Mouse (Mus musculus): ENCODE results near the gene Rpl28. TPM values are rescaled to one million over a fixed set of nuclear protein-coding genes. Genes with fewer than 3 reads are reported as not detected.

Gene Rpl28
- polyA plus RNA-seq, 1 experiment from 2014 or later = 203 TPM

Other genes starting within 250 kb of the Rpl28 start
- 13.5 and 15.3 TPM in 2 replicates for gene Syt5, start 245.3 kb upstream of the Rpl28 start, polyA plus RNA-seq (2014; fragmentation: Nextera tagmentation; extraction: Ambion mirVana)
- gene Ptprh, start 188.8 kb upstream of the Rpl28 start, polyA plus RNA-seq (2014; fragmentation: Nextera tagmentation; extraction: Ambion mirVana) = not detected in 2 replicates
- gene Tmem86b, start 161.5 kb upstream of the Rpl28 start, polyA plus RNA-seq (2014; fragmentation: Nextera tagmentation; extraction: Ambion mirVana) = 2.3 and 3.4 TPM in 2 replicates
- 6.6 and 7.1 TPM in 2 replicates for gene Ppp6r1, start 133.9 kb upstream of the Rpl28 start, polyA plus RNA-seq (2014; fragmentation: Nextera tagmentation; extraction: Ambion mirVana)
- gene Hspbp1, start 107.8 kb upstream of the Rpl28 start, polyA plus RNA-seq (2014; fragmentation: Nextera tagmentation; extraction: Ambion mirVana) = 115 TPM in 2 replicates
- gene Brsk1, start 102.3 kb upstream of the Rpl28 start, polyA plus RNA-seq (2014; fragmentation: Nextera tagmentation; extraction: Ambion mirVana) = 2.8 and 3.1 TPM in 2 replicates
- gene Tmem150b, start 67.6 kb upstream of the Rpl28 start, polyA plus RNA-seq (2014; fragmentation: Nextera tagmentation; extraction: Ambion mirVana) = 0.13 and 0.19 TPM in 2 replicates
- 88.1 and 89.4 TPM in 2 replicates for gene Kmt5c, start 52.8 kb upstream of the Rpl28 start, polyA plus RNA-seq (2014; fragmentation: Nextera tagmentation; extraction: Ambion mirVana)
- 29.9 and 33.7 TPM in 2 replicates for gene Cox6b2, start 39.8 kb upstream of the Rpl28 start, polyA plus RNA-seq (2014; fragmentation: Nextera tagmentation; extraction: Ambion mirVana)
- gene Fam71e2, start 21.6 kb upstream of the Rpl28 start, polyA plus RNA-seq (2014; fragmentation: Nextera tagmentation; extraction: Ambion mirVana) = not detected in 2 replicates
- 0.19 TPM in 1 of 2 replicates, not detected in the other for gene Il11, start 10.0 kb upstream of the Rpl28 start, polyA plus RNA-seq (2014; fragmentation: Nextera tagmentation; extraction: Ambion mirVana)
- gene Tmem190, start 9.9 kb upstream of the Rpl28 start, polyA plus RNA-seq (2014; fragmentation: Nextera tagmentation; extraction: Ambion mirVana) = not detected in 2 replicates
- 1.6 and 2.6 TPM in 2 replicates for gene Tmem238, start 3.2 kb upstream of the Rpl28 start, polyA plus RNA-seq (2014; fragmentation: Nextera tagmentation; extraction: Ambion mirVana)
- 476 and 526 TPM in 2 replicates for gene Ube2s, start 19.7 kb downstream of the Rpl28 start, polyA plus RNA-seq (2014; fragmentation: Nextera tagmentation; extraction: Ambion mirVana)
- gene Shisa7, start 51.8 kb downstream of the Rpl28 start, polyA plus RNA-seq (2014; fragmentation: Nextera tagmentation; extraction: Ambion mirVana) = 2.2 and 3.0 TPM in 2 replicates
- 2.0 and 3.2 TPM in 2 replicates for gene Isoc2b, start 77.4 kb downstream of the Rpl28 start, polyA plus RNA-seq (2014; fragmentation: Nextera tagmentation; extraction: Ambion mirVana)
- 0.69 and 0.75 TPM in 2 replicates for gene Isoc2a, start 84.3 kb downstream of the Rpl28 start, polyA plus RNA-seq (2014; fragmentation: Nextera tagmentation; extraction: Ambion mirVana)
- 0.56 and 0.59 TPM in 2 replicates for gene Gm36210, start 113.6 kb downstream of the Rpl28 start, polyA plus RNA-seq (2014; fragmentation: Nextera tagmentation; extraction: Ambion mirVana)
- gene Zfp628, start 122.3 kb downstream of the Rpl28 start, polyA plus RNA-seq (2014; fragmentation: Nextera tagmentation; extraction: Ambion mirVana) = 4.8 and 5.0 TPM in 2 replicates
- 10.8 and 12.6 TPM in 2 replicates for gene Nat14, start 129.2 kb downstream of the Rpl28 start, polyA plus RNA-seq (2014; fragmentation: Nextera tagmentation; extraction: Ambion mirVana)
- gene Ssc5d, start 132.9 kb downstream of the Rpl28 start, polyA plus RNA-seq (2014; fragmentation: Nextera tagmentation; extraction: Ambion mirVana) = 0.79 and 0.91 TPM in 2 replicates
- gene Sbk2, start 171.5 kb downstream of the Rpl28 start, polyA plus RNA-seq (2014; fragmentation: Nextera tagmentation; extraction: Ambion mirVana) = 0.33 TPM in 1 of 2 replicates, not detected in the other
- 0.12 TPM in 1 of 2 replicates, not detected in the other for gene Sbk3, start 178.3 kb downstream of the Rpl28 start, polyA plus RNA-seq (2014; fragmentation: Nextera tagmentation; extraction: Ambion mirVana)
- gene Zfp579, start 203.3 kb downstream of the Rpl28 start, polyA plus RNA-seq (2014; fragmentation: Nextera tagmentation; extraction: Ambion mirVana) = 58.5 and 60.0 TPM in 2 replicates
- 9.5 and 11.1 TPM in 2 replicates for gene Zfp524, start 221.5 kb downstream of the Rpl28 start, polyA plus RNA-seq (2014; fragmentation: Nextera tagmentation; extraction: Ambion mirVana)
- gene Fiz1, start 221.8 kb downstream of the Rpl28 start, polyA plus RNA-seq (2014; fragmentation: Nextera tagmentation; extraction: Ambion mirVana) = 67.0 and 68.3 TPM in 2 replicates
- 0.23 and 1.9 TPM in 2 replicates for gene Gm44973, start 222.6 kb downstream of the Rpl28 start, polyA plus RNA-seq (2014; fragmentation: Nextera tagmentation; extraction: Ambion mirVana)
- gene Zfp865, start 227.5 kb downstream of the Rpl28 start, polyA plus RNA-seq (2014; fragmentation: Nextera tagmentation; extraction: Ambion mirVana) = 6.7 and 7.3 TPM in 2 replicates
- gene Ccdc106, start 227.7 kb downstream of the Rpl28 start, polyA plus RNA-seq (2014; fragmentation: Nextera tagmentation; extraction: Ambion mirVana) = 7.2 and 7.8 TPM in 2 replicates
- not detected in 2 replicates for gene 4632433K11Rik, start 241.2 kb downstream of the Rpl28 start, polyA plus RNA-seq (2014; fragmentation: Nextera tagmentation; extraction: Ambion mirVana)
- gene Zfp784, start 245.6 kb downstream of the Rpl28 start, polyA plus RNA-seq (2014; fragmentation: Nextera tagmentation; extraction: Ambion mirVana) = 3.9 and 4.8 TPM in 2 replicates

All from forebrain, embryonic 11.5 days (tissue).